In the genomic region with DNA sequence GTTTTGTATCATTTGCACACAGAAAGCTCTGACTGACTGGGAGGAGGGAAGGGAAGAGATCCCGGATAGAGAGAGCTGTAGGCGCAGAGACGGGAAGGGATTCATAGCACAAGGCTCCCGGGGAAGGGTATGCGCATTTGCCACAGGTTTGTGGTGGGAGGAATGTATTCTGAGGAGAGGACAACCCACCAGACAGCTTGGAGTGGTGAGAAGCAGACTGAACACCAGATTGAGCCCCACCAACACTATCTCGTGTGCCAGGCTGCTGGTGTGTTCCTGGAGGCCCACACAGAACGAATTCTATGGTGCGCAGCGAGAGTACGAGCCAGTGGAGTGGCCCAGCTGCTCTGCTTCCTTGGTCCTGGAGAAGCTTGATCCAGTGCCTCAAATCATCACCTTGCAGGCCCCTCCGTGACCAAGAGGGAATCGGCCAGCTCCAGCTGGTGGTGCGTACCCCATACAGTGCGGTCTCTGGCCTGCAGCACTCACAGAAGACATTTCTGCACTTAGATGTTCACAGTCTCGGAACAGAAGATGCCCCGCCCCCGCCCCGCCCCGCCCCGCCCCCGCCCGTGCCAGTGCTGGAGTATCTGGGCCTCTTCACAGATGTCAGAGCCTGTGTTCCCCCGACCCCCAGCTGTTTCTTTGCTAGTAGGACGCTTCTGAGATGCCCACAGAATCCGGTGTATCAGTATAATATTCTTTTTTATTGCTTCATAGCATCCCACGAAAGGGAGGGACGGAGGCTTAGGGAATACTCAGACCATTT, we compare ENCODE assay signal across 8 mouse cellular contexts.
DNase-seq lines count a peak whose midpoint lies in the region; ATAC-seq lines count a peak whose summit lies in the region.

No protein-coding gene starts in this region.

- H3K4me2 ChIP-seq in hindbrain, embryonic 12.5 days (replicated peaks): peak overlapping the region; percentile 36; the same call in 1 of the 2 replicates
- no peak overlapping the region for H3K4me2 ChIP-seq in hindbrain, embryonic 11.5 days (replicated peaks; ENCODE audit: low read depth, low read length)
- peak overlapping the region; percentile 40 for H3K4me2 ChIP-seq in embryonic facial prominence, embryonic 13.5 days

- H3K27ac ChIP-seq in hindbrain, embryonic 12.5 days: peak overlapping the region; percentile 4; the same call in 1 of the 2 replicates
- no peak overlapping the region for H3K27ac ChIP-seq in hindbrain, embryonic 11.5 days (ENCODE audit: low read depth, low read length)
- H3K27ac ChIP-seq in embryonic facial prominence, embryonic 13.5 days: peak overlapping the region; percentile 77

- no peaks in the 10 kb centered on the region for H3K9me3 ChIP-seq in hindbrain, embryonic 12.5 days (replicated peaks)
- H3K9me3 ChIP-seq in hindbrain, embryonic 11.5 days (ENCODE audit: control insufficient read depth, low read length): no peaks in the 10 kb centered on the region
- H3K9me3 ChIP-seq in embryonic facial prominence, embryonic 13.5 days: no peaks in the 10 kb centered on the region

- no peak for ATAC-seq in hindbrain, embryonic 12.5 days (ENCODE audit: low FRiP score)
- no peak for ATAC-seq in hindbrain, embryonic 11.5 days (ENCODE audit: low FRiP score)
- ATAC-seq in embryonic facial prominence, embryonic 13.5 days (ENCODE audit: insufficient number of reproducible peaks, insufficient read depth, low FRiP score, low TSS enrichment, low read depth): no peak
- no peak for ATAC-seq in inflammation-experienced regulatory T-cells, adult 6 months

- H3K9ac ChIP-seq in hindbrain, embryonic 12.5 days: no peak overlapping the region; the same call in 1 of the 2 replicates
- no peak overlapping the region for H3K9ac ChIP-seq in hindbrain, embryonic 11.5 days (ENCODE audit: low read depth, low read length)
- H3K9ac ChIP-seq in embryonic facial prominence, embryonic 13.5 days: 0 out of 2 replicates have a peak overlapping the region, but pooled peaks have one; percentile 49

- no peaks in the 10 kb centered on the region for H3K27me3 ChIP-seq in hindbrain, embryonic 12.5 days
- H3K27me3 ChIP-seq in hindbrain, embryonic 11.5 days (ENCODE audit: control insufficient read depth, insufficient read depth, low read length): no peaks in the 10 kb centered on the region
- no peaks in the 10 kb centered on the region for H3K27me3 ChIP-seq in embryonic facial prominence, embryonic 13.5 days

- no peaks in the 10 kb centered on the region for H3K36me3 ChIP-seq in hindbrain, embryonic 12.5 days
- H3K36me3 ChIP-seq in hindbrain, embryonic 11.5 days (ENCODE audit: control insufficient read depth, insufficient read depth, low read length): no peaks in the 10 kb centered on the region
- no peaks in the 10 kb centered on the region for H3K36me3 ChIP-seq in embryonic facial prominence, embryonic 13.5 days

- no peak overlapping the region for H3K4me3 ChIP-seq in hindbrain, embryonic 12.5 days
- no peak overlapping the region for H3K4me3 ChIP-seq in hindbrain, embryonic 11.5 days (ENCODE audit: low read depth, low read length)
- peak overlapping the region; percentile 3; the same call in 1 of the 2 replicates for H3K4me3 ChIP-seq in embryonic facial prominence, embryonic 13.5 days

- 34% methylated on average over 27 of the region's 27 CpGs for WGBS in hindbrain, embryonic 12.5 days
- WGBS in hindbrain, embryonic 11.5 days: 29% methylated on average over 27 of the region's 27 CpGs
- 35% methylated on average over 27 of the region's 27 CpGs for WGBS in embryonic facial prominence, embryonic 13.5 days

- DNase-seq in hindbrain, embryonic 11.5 days (ENCODE audit: low spot score): no peak
- DNase-seq in layer of hippocampus, adult 9-11 months: peak; percentile 96
- DNase-seq in retina, embryonic 14.5 days (ENCODE audit: low spot score): peak; percentile 40
- DNase-seq in spleen, adult 18-20 months: no peak
- DNase-seq in adrenal gland, adult (ENCODE audit: inconsistent age in 2 of 2, low spot score in 1 of 2): no peak

- peaks cover 29% of the 10 kb centered on the region for H3K4me1 ChIP-seq in hindbrain, embryonic 12.5 days
- peaks cover 3% of the 10 kb centered on the region; the same call in 1 of the 2 replicates for H3K4me1 ChIP-seq in hindbrain, embryonic 11.5 days (replicated peaks; ENCODE audit: control insufficient read depth, insufficient read depth, low read length)
- peaks cover 43% of the 10 kb centered on the region for H3K4me1 ChIP-seq in embryonic facial prominence, embryonic 13.5 days

Comparison
In these comparisons a context has a peak if more than half of its experiments do, and no peak if none do; other contexts are left out.
1. DNase-seq: peak in layer of hippocampus, adult 9-11 months (single experiment) and retina, embryonic 14.5 days (single experiment); none in hindbrain, embryonic 11.5 days (single experiment), spleen, adult 18-20 months (0 of 2) and adrenal gland, adult (0 of 2).